Mouse (Mus musculus): Measurements from ENCODE around the gene Letmd1.

DNA sequence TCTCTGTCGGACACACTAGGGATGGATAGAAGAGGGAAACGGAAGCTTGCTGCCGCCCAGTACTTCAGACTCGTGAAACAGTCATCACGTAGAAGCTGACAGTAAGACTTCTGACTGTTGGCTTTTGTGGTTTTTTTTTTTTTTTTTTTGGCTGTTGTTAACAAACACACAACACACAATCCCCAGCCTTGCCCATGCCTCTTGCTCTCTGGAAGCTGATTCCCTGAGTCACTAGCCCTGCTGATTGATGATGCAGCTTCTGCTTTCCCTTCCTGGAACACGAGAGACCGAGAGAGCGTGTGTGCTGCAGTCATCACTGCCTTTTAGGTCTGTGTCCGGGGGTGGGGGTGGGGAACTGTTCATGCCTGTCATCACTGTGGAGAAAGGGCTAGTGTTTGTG is 7.2 kb upstream of the Letmd1 start:
- no peak for TF ChIP-seq CTCF (IDR thresholded peaks at IDR 0.05; ENCODE audit: low read depth, low read length)
- TF ChIP-seq EP300 (IDR thresholded peaks at IDR 0.05; ENCODE audit: insufficient read depth, low read depth, low read length): no peak

Data from ES-Bruce4 (cell line).